Mouse (Mus musculus) T-cell, adult 66 days (primary cell): Measurements from ENCODE around the gene Il10. TPM values are rescaled to one million over a fixed set of nuclear protein-coding genes. Genes with fewer than 3 reads are reported as not detected.

Experiments
- total RNA-seq, 2 experiments: library from RNA; stranded (reverse); gene quantifications; 3 replicates in 1 of 2; 4 replicates in 1 of 2; pipeline ENCODE4 v1.2.4; 2023

Gene Il10
- total RNA-seq: 1 to 10 TPM; 2.3 to 5.7 TPM

GRCm38 (mm10) chr1:131019492-131020098, at the start of gene Il10:
TSS of gene Il10 (plus strand) at chr1:131019845.

Other genes with a start within 250 kb of the Il10 start
- not detected for gene Fcamr, start 218.9 kb upstream of the Il10 start, total RNA-seq
- not detected for gene Pigr, start 193.2 kb upstream of the Il10 start, total RNA-seq
- 1 to 10 TPM; 1.5 to 3.5 TPM for gene Fcmr, start 154.2 kb upstream of the Il10 start, total RNA-seq
- gene Il24, start 132.4 kb upstream of the Il10 start, total RNA-seq: not detected
- gene Il20, start 108.4 kb upstream of the Il10 start, total RNA-seq: not detected
- gene Il19, start 79.7 kb upstream of the Il10 start, total RNA-seq: not detected
- gene Mapkapk2, start 78.0 kb downstream of the Il10 start, total RNA-seq: 10 to 100 TPM; 60.6 to 63.9 TPM
- gene Dyrk3, start 118.5 kb downstream of the Il10 start, total RNA-seq: 1 to 10 TPM; 1.4 to 1.7 TPM
- 10 to 100 TPM; 32.4 to 38.5 TPM for gene Eif2d, start 133.3 kb downstream of the Il10 start, total RNA-seq
- 100 to 1,000 TPM; 188 to 198 TPM for gene Rassf5, start 225.4 kb downstream of the Il10 start, total RNA-seq